Mouse (Mus musculus) ovary, adult 18-20 months (tissue): ENCODE results near the gene Olfr1402.

Experiments
- DNase-seq: peaks from one replicate; pipeline ENCODE4 v3.0.0; 2022; ENCODE audit warnings: low spot score, mixed read lengths

Gene Olfr1402

GRCm38 (mm10) chr3:97421920-97422319, at the start of gene Olfr1402:
Olfr1402 (minus strand) TSS chr3:97422020.
- DNase-seq: no peak

- DNase-seq: no peak
Observed at GRCm38 (mm10) chr3:97455286-97455685, 33.5 kb upstream of the Olfr1402 start.

GRCm38 (mm10) chr3:97438619-97439018, 16.8 kb upstream of the Olfr1402 start:
- no peak for DNase-seq

GRCm38 (mm10) chr3:97394289-97394688, 27.5 kb downstream of the Olfr1402 start:
- DNase-seq: no peak

GRCm38 (mm10) chr3:97393079-97393478, 28.7 kb downstream of the Olfr1402 start:
- DNase-seq: no peak

GRCm38 (mm10) chr3:97370382-97370781, 51.4 kb downstream of the Olfr1402 start:
- DNase-seq: no peak

GRCm38 (mm10) chr3:97363418-97364098, 58.3 kb downstream of the Olfr1402 start:
- DNase-seq: no peak

GRCm38 (mm10) chr3:97358448-97358847, 63.4 kb downstream of the Olfr1402 start:
- DNase-seq: no peak
